Mouse (Mus musculus): Measurements from ENCODE around the gene Gabbr2. TPM values are rescaled to one million over a fixed set of nuclear protein-coding genes. Genes with fewer than 3 reads are reported as not detected.

Gabbr2 gene
- polyA plus RNA-seq, 1 experiment from 2014 or later, result 0.20 TPM

GRCm38 (mm10) chr4:46688213-46688832 lies 303.4 kb downstream of the Gabbr2 start:
- Histone ChIP-seq H3K27ac (replicated peaks; ENCODE audit: low read depth, low read length) (no peak overlapping the region), H3K27me3 (ENCODE audit: control insufficient read depth, insufficient read depth, low read length) (no peaks in the 10 kb centered on the region), H3K4me3 (ENCODE audit: low read depth, low read length) (no peak overlapping the region), H3K9ac (ENCODE audit: low read length) (no peak overlapping the region), H3K4me1 (ENCODE audit: control insufficient read depth, insufficient read depth, low read length) (no peaks in the 10 kb centered on the region), H3K4me2 (ENCODE audit: low read depth, severe bottlenecking) (no peak overlapping the region), H3K9me3 (ENCODE audit: control insufficient read depth, low read length) (no peaks in the 10 kb centered on the region), H3K36me3 (ENCODE audit: control insufficient read depth, insufficient read depth, low read length) (no peaks in the 10 kb centered on the region)
- DNase-seq (ENCODE audit: low spot score) (no peak), ATAC-seq (ENCODE audit: insufficient number of reproducible peaks, low FRiP score, low TSS enrichment, low read depth) (no peak)
- WGBS, result 78% methylated on average over 14 of the region's 14 CpGs

- H3K9ac ChIP-seq (ENCODE audit: low read length), result no peak overlapping the region
- H3K4me3 ChIP-seq (ENCODE audit: low read depth, low read length), result no peak overlapping the region
- H3K27me3 ChIP-seq (ENCODE audit: control insufficient read depth, insufficient read depth, low read length), result no peaks in the 10 kb centered on the region
- no peak overlapping the region for H3K4me2 ChIP-seq (ENCODE audit: low read depth, severe bottlenecking)
- DNase-seq (ENCODE audit: low spot score), result no peak
- ATAC-seq (ENCODE audit: insufficient number of reproducible peaks, low FRiP score, low TSS enrichment, low read depth), result no peak
- no peaks in the 10 kb centered on the region for H3K36me3 ChIP-seq (ENCODE audit: control insufficient read depth, insufficient read depth, low read length)
- H3K9me3 ChIP-seq (ENCODE audit: control insufficient read depth, low read length), result no peaks in the 10 kb centered on the region
- H3K4me1 ChIP-seq (ENCODE audit: control insufficient read depth, insufficient read depth, low read length), result no peaks in the 10 kb centered on the region
- H3K27ac ChIP-seq (replicated peaks; ENCODE audit: low read depth, low read length), result no peak overlapping the region
- 67% methylated on average over 6 of the region's 6 CpGs for WGBS
Measured at GRCm38 (mm10) chr4:46684160-46684559, 307.5 kb downstream of the Gabbr2 start.

- ATAC-seq (ENCODE audit: insufficient number of reproducible peaks, low FRiP score, low TSS enrichment, low read depth) (no peak), DNase-seq (ENCODE audit: low spot score) (no peak)
- H3K9me3 ChIP-seq (ENCODE audit: control insufficient read depth, low read length), result no peaks in the 10 kb centered on the region
- H3K9ac ChIP-seq (ENCODE audit: low read length), result no peak overlapping the region
- H3K4me1 ChIP-seq (ENCODE audit: control insufficient read depth, insufficient read depth, low read length), result no peaks in the 10 kb centered on the region
- H3K27ac ChIP-seq (replicated peaks; ENCODE audit: low read depth, low read length), result no peak overlapping the region
- H3K4me3 ChIP-seq (ENCODE audit: low read depth, low read length), result no peak overlapping the region
- H3K4me2 ChIP-seq (ENCODE audit: low read depth, severe bottlenecking), result no peak overlapping the region
- no peaks in the 10 kb centered on the region for H3K36me3 ChIP-seq (ENCODE audit: control insufficient read depth, insufficient read depth, low read length)
- WGBS, result 67% methylated on average over 3 of the region's 3 CpGs
- H3K27me3 ChIP-seq (ENCODE audit: control insufficient read depth, insufficient read depth, low read length), result no peaks in the 10 kb centered on the region
Measured at GRCm38 (mm10) chr4:46676646-46677045, 315.0 kb downstream of the Gabbr2 start.

GRCm38 (mm10) chr4:46675992-46676391 lies 315.7 kb downstream of the Gabbr2 start:
- no peak overlapping the region for H3K4me2 ChIP-seq (ENCODE audit: low read depth, severe bottlenecking)
- H3K9ac ChIP-seq (ENCODE audit: low read length), result no peak overlapping the region
- H3K27ac ChIP-seq (replicated peaks; ENCODE audit: low read depth, low read length), result no peak overlapping the region
- WGBS, result 65% methylated on average over 4 of the region's 4 CpGs
- H3K4me1 ChIP-seq (ENCODE audit: control insufficient read depth, insufficient read depth, low read length), result no peaks in the 10 kb centered on the region
- H3K4me3 ChIP-seq (ENCODE audit: low read depth, low read length), result no peak overlapping the region
- H3K27me3 ChIP-seq (ENCODE audit: control insufficient read depth, insufficient read depth, low read length), result no peaks in the 10 kb centered on the region
- no peak for DNase-seq (ENCODE audit: low spot score)
- no peak for ATAC-seq (ENCODE audit: insufficient number of reproducible peaks, low FRiP score, low TSS enrichment, low read depth)
- H3K36me3 ChIP-seq (ENCODE audit: control insufficient read depth, insufficient read depth, low read length), result no peaks in the 10 kb centered on the region
- H3K9me3 ChIP-seq (ENCODE audit: control insufficient read depth, low read length), result no peaks in the 10 kb centered on the region

GRCm38 (mm10) chr4:46675272-46675785 lies 316.3 kb downstream of the Gabbr2 start:
- ATAC-seq (ENCODE audit: insufficient number of reproducible peaks, low FRiP score, low TSS enrichment, low read depth) (no peak), DNase-seq (ENCODE audit: low spot score) (no peak)
- Histone ChIP-seq H3K36me3 (ENCODE audit: control insufficient read depth, insufficient read depth, low read length) (no peaks in the 10 kb centered on the region), H3K4me1 (ENCODE audit: control insufficient read depth, insufficient read depth, low read length) (no peaks in the 10 kb centered on the region), H3K4me2 (ENCODE audit: low read depth, severe bottlenecking) (no peak overlapping the region), H3K4me3 (ENCODE audit: low read depth, low read length) (no peak overlapping the region), H3K9me3 (ENCODE audit: control insufficient read depth, low read length) (no peaks in the 10 kb centered on the region), H3K27ac (replicated peaks; ENCODE audit: low read depth, low read length) (no peak overlapping the region), H3K9ac (ENCODE audit: low read length) (no peak overlapping the region), H3K27me3 (ENCODE audit: control insufficient read depth, insufficient read depth, low read length) (no peaks in the 10 kb centered on the region)
- WGBS, result 79% methylated on average over 11 of the region's 11 CpGs

- peaks cover 12% of the 10 kb centered on the region; the same call in 1 of the 2 replicates for H3K4me1 ChIP-seq (ENCODE audit: control insufficient read depth, insufficient read depth, low read length)
- H3K4me2 ChIP-seq (ENCODE audit: low read depth, severe bottlenecking), result no peak overlapping the region
- no peaks in the 10 kb centered on the region for H3K27me3 ChIP-seq (ENCODE audit: control insufficient read depth, insufficient read depth, low read length)
- 79% methylated on average over 11 of the region's 11 CpGs for WGBS
- no peak for ATAC-seq (ENCODE audit: insufficient number of reproducible peaks, low FRiP score, low TSS enrichment, low read depth)
- DNase-seq (ENCODE audit: low spot score), result no peak
- no peaks in the 10 kb centered on the region for H3K36me3 ChIP-seq (ENCODE audit: control insufficient read depth, insufficient read depth, low read length)
- no peak overlapping the region for H3K4me3 ChIP-seq (ENCODE audit: low read depth, low read length)
- no peaks in the 10 kb centered on the region for H3K9me3 ChIP-seq (ENCODE audit: control insufficient read depth, low read length)
- no peak overlapping the region for H3K27ac ChIP-seq (replicated peaks; ENCODE audit: low read depth, low read length)
- no peak overlapping the region for H3K9ac ChIP-seq (ENCODE audit: low read length)
Measured at GRCm38 (mm10) chr4:46668620-46669019, 323.1 kb downstream of the Gabbr2 start.

GRCm38 (mm10) chr4:46666420-46666819 lies 325.3 kb downstream of the Gabbr2 start:
- Histone ChIP-seq H3K9ac (ENCODE audit: low read length) (no peak overlapping the region), H3K27ac (replicated peaks; ENCODE audit: low read depth, low read length) (no peak overlapping the region), H3K4me3 (ENCODE audit: low read depth, low read length) (no peak overlapping the region), H3K9me3 (ENCODE audit: control insufficient read depth, low read length) (no peaks in the 10 kb centered on the region), H3K36me3 (ENCODE audit: control insufficient read depth, insufficient read depth, low read length) (no peaks in the 10 kb centered on the region), H3K4me1 (ENCODE audit: control insufficient read depth, insufficient read depth, low read length) (peaks cover 12% of the 10 kb centered on the region; the same call in 1 of the 2 replicates), H3K4me2 (ENCODE audit: low read depth, severe bottlenecking) (no peak overlapping the region), H3K27me3 (ENCODE audit: control insufficient read depth, insufficient read depth, low read length) (no peaks in the 10 kb centered on the region)
- 64% methylated on average over 5 of the region's 5 CpGs for WGBS
- DNase-seq (ENCODE audit: low spot score) (no peak), ATAC-seq (ENCODE audit: insufficient number of reproducible peaks, low FRiP score, low TSS enrichment, low read depth) (no peak)

- peaks cover 12% of the 10 kb centered on the region; the same call in 1 of the 2 replicates for H3K4me1 ChIP-seq (ENCODE audit: control insufficient read depth, insufficient read depth, low read length)
- DNase-seq (ENCODE audit: low spot score) (peak; percentile 57), ATAC-seq (ENCODE audit: insufficient number of reproducible peaks, low FRiP score, low TSS enrichment, low read depth) (no peak)
- H3K9ac ChIP-seq (ENCODE audit: low read length), result no peak overlapping the region; the same call in 1 of the 2 replicates
- H3K36me3 ChIP-seq (ENCODE audit: control insufficient read depth, insufficient read depth, low read length), result no peaks in the 10 kb centered on the region
- no peak overlapping the region for H3K4me3 ChIP-seq (ENCODE audit: low read depth, low read length)
- no peaks in the 10 kb centered on the region for H3K9me3 ChIP-seq (ENCODE audit: control insufficient read depth, low read length)
- 1% methylated on average over 7 of the region's 8 CpGs for WGBS
- peak overlapping the region; percentile 74; the same call in 1 of the 2 replicates for H3K4me2 ChIP-seq (ENCODE audit: low read depth, severe bottlenecking)
- H3K27me3 ChIP-seq (ENCODE audit: control insufficient read depth, insufficient read depth, low read length), result no peaks in the 10 kb centered on the region
- H3K27ac ChIP-seq (replicated peaks; ENCODE audit: low read depth, low read length), result no peak overlapping the region
Measured at GRCm38 (mm10) chr4:46665371-46665774, 326.3 kb downstream of the Gabbr2 start.

Data from limb, embryonic 11.5 days (tissue).